Mouse (Mus musculus) activated CD4-positive, CD25-positive, alpha-beta regulatory T cell, adult 9 weeks (primary cell): ENCODE measurements around the gene Gm47969. TPM values are rescaled to one million over a fixed set of nuclear protein-coding genes. Genes with fewer than 3 reads are reported as not detected.

Experiments used
- polyA plus RNA-seq: library from polyadenylated mRNA; unstranded; fragments of 100-300 nt; shearing (Covaris generic); gene quantifications from one replicate; pipeline ENCODE4 v1.2.1, GENCODE M21; 2017

The Gm47969 gene
- not detected for polyA plus RNA-seq

DNA sequence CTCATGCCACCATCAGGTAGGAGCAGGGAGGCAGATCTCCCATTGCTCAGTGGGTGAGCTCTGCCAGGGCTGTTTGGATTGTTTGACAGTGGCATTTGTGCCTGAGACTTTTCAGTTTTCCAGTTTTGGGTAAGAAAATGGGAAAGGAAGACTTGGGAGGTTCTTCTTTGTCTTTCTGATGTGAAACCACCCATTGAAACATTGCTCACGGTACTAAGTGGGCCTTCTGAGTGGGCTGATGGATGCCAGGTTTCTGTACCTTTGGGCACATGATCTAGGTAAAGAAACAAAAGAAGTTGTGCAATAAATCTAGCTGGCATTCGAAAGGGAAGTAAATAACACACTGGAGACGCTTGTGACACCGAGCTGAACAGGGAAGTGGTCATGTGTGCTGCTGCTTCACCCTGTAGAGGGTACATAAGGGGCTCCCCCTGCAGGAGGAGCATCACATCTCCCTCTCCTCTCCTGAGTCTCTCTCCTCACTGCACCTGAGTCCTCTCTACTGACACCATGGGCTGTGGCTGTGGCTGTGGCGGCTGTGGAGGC lies at the start of gene Gm47969:
TSS of gene Gm47969 (plus strand) at position 51 of the 546 bp plus-strand sequence.

GRCm38 (mm10) chr1:83000306-83000705 lies 44.4 kb upstream of the Gm47969 start, which contains the start of gene Gm47959:
Gene Gm47959, plus strand, starts transcription at chr1:83000548.

GRCm38 (mm10) chr1:83038109-83038672 lies 6.5 kb upstream of the Gm47969 start, which contains the start of gene Slc19a3:
Gene Slc19a3, minus strand, starts transcription at chr1:83038448.

DNA sequence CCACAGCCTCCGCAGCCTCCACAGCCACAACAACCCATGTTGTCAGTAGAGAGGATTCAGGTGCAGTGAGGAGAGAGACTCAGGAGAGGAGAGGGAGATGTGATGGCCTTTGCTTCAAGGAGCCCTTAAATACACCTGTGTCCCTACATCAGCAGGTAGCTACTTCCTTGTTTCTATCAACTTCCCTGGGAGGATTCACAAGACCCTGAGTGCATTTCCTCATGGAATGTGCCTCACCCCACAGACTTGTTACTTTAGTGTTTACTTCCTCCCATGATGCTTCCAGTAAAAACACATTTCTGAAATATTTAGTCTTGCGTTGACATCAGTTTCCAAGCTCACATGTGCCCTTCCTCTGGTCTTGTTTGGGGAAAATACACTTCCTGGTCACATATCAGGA lies 2.4 kb upstream of the Gm47969 start, which contains the start of gene Krtap28-10:
TSS of gene Krtap28-10 (minus strand) at position 101 of the 400 bp plus-strand sequence.

GRCm38 (mm10) chr1:83059278-83059677 lies 14.5 kb downstream of the Gm47969 start, which contains the start of gene A030005K14Rik:
Gene A030005K14Rik, minus strand, starts transcription at chr1:83059378.

DNA sequence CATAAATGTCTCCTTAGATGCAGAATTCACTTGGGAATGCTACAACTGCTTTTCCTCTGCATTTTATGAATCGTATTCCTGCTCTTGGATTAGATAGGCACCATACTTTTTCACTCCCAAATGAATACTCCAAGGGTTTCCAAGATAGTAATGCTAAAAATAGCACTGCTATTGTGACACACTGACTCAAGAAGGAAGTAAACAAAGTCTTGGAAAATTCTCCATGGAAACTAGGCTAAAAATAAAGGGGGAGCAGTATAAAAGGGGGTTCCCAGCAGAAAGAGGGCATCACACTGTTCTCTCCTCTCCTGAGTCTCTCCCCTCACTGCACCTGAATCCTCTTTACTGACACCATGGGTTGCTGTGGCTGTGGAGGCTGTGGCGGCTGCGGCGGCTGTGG lies 15.9 kb downstream of the Gm47969 start, which contains the start of gene Krtap28-13:
TSS of gene Krtap28-13 (plus strand) at position 288 of the 400 bp plus-strand sequence.

Other genes starting within 250 kb of the Gm47969 start
- gene Agfg1, start 205.4 kb upstream of the Gm47969 start, polyA plus RNA-seq = 23.0 TPM
- gene A030005L19Rik, start 131.6 kb upstream of the Gm47969 start, polyA plus RNA-seq = 0.93 TPM
- not detected for gene A030014E15Rik, start 120.0 kb upstream of the Gm47969 start, polyA plus RNA-seq
- not detected for gene Gm6217, start 113.5 kb upstream of the Gm47969 start, polyA plus RNA-seq
- gene A030003K21Rik, start 101.5 kb upstream of the Gm47969 start, polyA plus RNA-seq = not detected
- gene Gm7544, start 88.9 kb upstream of the Gm47969 start, polyA plus RNA-seq = not detected
- not detected for gene Gm47955, start 84.6 kb upstream of the Gm47969 start, polyA plus RNA-seq
- not detected for gene Gm47959, start 44.4 kb upstream of the Gm47969 start, polyA plus RNA-seq
- not detected for gene Slc19a3, start 6.5 kb upstream of the Gm47969 start, polyA plus RNA-seq
- gene Krtap28-10, start 2.5 kb upstream of the Gm47969 start, polyA plus RNA-seq = not detected
- not detected for gene A030005K14Rik, start 14.4 kb downstream of the Gm47969 start, polyA plus RNA-seq
- gene Krtap28-13, start 16.0 kb downstream of the Gm47969 start, polyA plus RNA-seq = not detected
- gene Ccl20, start 71.8 kb downstream of the Gm47969 start, polyA plus RNA-seq = 1.8 TPM
- 0.44 TPM for gene Daw1, start 114.8 kb downstream of the Gm47969 start, polyA plus RNA-seq